Comparison of ENCODE assay signal across 8 mouse cellular contexts in the genomic region with DNA sequence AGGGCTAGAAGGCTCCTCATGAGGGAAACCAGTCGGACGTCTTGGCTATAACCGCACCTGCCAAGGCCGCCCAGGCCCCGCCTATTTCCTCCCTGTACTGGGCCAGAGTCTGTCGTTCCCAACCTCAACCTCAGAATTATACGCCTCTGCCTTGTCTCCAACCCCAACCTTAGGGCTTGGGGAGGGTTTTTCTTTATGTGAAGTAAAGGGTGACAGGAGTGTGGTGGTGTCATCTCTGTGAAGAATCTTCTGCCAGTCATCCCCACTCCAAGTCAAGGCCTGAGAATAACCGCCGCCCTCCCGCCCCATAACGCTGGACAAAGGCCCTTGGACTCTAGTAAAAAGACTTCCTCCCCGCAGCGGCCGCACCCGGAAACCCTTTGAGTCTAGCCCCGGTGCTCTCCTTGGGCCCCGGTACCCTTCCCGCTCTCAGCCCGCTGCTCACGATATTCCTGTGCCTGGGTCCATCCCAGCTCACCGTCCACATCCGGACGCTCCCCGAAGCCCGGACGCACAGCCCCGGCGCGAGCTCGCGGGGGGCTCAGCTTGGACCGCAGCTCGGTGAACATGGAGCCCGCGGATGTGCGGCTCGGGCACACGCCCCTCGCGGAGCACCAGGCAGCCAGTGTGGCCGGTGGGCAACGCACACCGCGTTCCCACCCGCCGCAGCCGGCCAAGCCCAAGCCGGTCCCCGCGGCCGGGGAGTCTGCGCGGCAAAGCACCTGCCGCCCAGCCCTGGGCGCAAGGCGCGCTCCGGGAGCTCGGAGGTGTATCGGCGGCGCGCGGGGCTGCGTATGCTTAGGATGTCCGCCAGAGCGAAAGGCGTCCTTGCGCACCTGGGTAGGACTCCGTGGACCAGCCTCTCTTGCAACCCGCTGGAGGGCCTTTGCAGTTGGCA. TPM values are rescaled to one million over a fixed set of nuclear protein-coding genes. Genes with fewer than 3 reads are reported as not detected.
DNase-seq lines count a peak whose midpoint lies in the region; ATAC-seq and TF ChIP-seq lines count a peak whose summit lies in the region.

A gene (minus strand): TSS at position 759 of the 898 bp plus-strand sequence.

- H3K9me3 ChIP-seq in forebrain, embryonic 12.5 days = no peaks in the 10 kb centered on the region
- H3K9me3 ChIP-seq in hindbrain, postnatal 0 days (ENCODE audit: low read length) = no peaks in the 10 kb centered on the region

- peak within 1 kb of the TSS; percentile 82 for H3K4me2 ChIP-seq in forebrain, embryonic 12.5 days
- peak within 1 kb of the TSS; percentile 62 for H3K4me2 ChIP-seq in hindbrain, postnatal 0 days (ENCODE audit: low read depth, low read length)

- H3K4me3 ChIP-seq in bone marrow macrophage, adult 2 months (ENCODE audit: insufficient read depth, low read length) = peak within 1 kb of the TSS; percentile 63
- peak within 1 kb of the TSS; percentile 76 for H3K4me3 ChIP-seq in forebrain, embryonic 12.5 days (replicated peaks)
- peak within 1 kb of the TSS; percentile 46 for H3K4me3 ChIP-seq in hindbrain, postnatal 0 days (ENCODE audit: low read length)

- DNase-seq in MN1 (ENCODE audit: low spot score) = peak; percentile 84
- peak; percentile 81 for DNase-seq in hindbrain, postnatal 0 days (ENCODE audit: low spot score)
- DNase-seq in left cerebral cortex, adult 8-10 months (ENCODE audit: low spot score in 2 of 2) = peak in 1 of 2 experiments; percentile 66
- peak; percentile 73 to 80 for DNase-seq in lung, postnatal 4 days
- DNase-seq in right cerebral cortex, adult 2 months (ENCODE audit: low spot score in 2 of 2) = peak; percentile 66 to 76

- H3K4me1 ChIP-seq in bone marrow macrophage, adult 2 months (ENCODE audit: control insufficient read depth, insufficient read depth, low read length) = peaks cover 18% of the 10 kb centered on the region
- H3K4me1 ChIP-seq in forebrain, embryonic 12.5 days = peaks cover 47% of the 10 kb centered on the region
- H3K4me1 ChIP-seq in hindbrain, postnatal 0 days (ENCODE audit: insufficient read depth, low read length) = peaks cover 19% of the 10 kb centered on the region

- H3K36me3 ChIP-seq in forebrain, embryonic 12.5 days (replicated peaks) = peaks cover 16% of the 10 kb centered on the region; the same call in 1 of the 2 replicates
- 0 out of 2 replicates have a peak, but pooled peaks cover 7% of the 10 kb centered on the region for H3K36me3 ChIP-seq in hindbrain, postnatal 0 days (ENCODE audit: insufficient read depth, low read length)

- peak; percentile 34 for ATAC-seq in forebrain, embryonic 12.5 days (ENCODE audit: low FRiP score)
- ATAC-seq in hindbrain, postnatal 0 days = peak; percentile 41
- ATAC-seq in erythroid progenitor cell, adult 5-6 weeks (replicated peaks; ENCODE audit: low FRiP score, poor library complexity, severe bottlenecking) = no peak

- WGBS in forebrain, embryonic 12.5 days = under 1% methylated on average over 71 of the region's 71 CpGs
- 1% methylated on average over 71 of the region's 71 CpGs for WGBS in hindbrain, postnatal 0 days

- peak within 1 kb of the TSS; percentile 22 for H3K27ac ChIP-seq in bone marrow macrophage, adult 2 months (ENCODE audit: insufficient read depth, low read depth, low read length)
- H3K27ac ChIP-seq in forebrain, embryonic 12.5 days = peak within 1 kb of the TSS; percentile 84
- H3K27ac ChIP-seq in hindbrain, postnatal 0 days = peak within 1 kb of the TSS; percentile 87

- no peaks in the 10 kb centered on the region for H3K27me3 ChIP-seq in forebrain, embryonic 12.5 days
- no peaks in the 10 kb centered on the region for H3K27me3 ChIP-seq in hindbrain, postnatal 0 days (ENCODE audit: insufficient read depth, low read length)

- TF ChIP-seq CTCF in bone marrow macrophage, adult 2 months (IDR thresholded peaks at IDR 0.05; ENCODE audit: low read depth, low read length) = no peak
- TF ChIP-seq CTCF in hindbrain, postnatal 0 days (IDR thresholded peaks at IDR 0.05; ENCODE audit: low read depth) = no peak; the same call in 1 of the 2 replicates

- TF ChIP-seq POLR2A in bone marrow macrophage, adult 2 months (IDR thresholded peaks at IDR 0.05; ENCODE audit: borderline replicate concordance, low read depth, low read length) = no peak

- peak within 1 kb of the TSS; percentile 92 for H3K9ac ChIP-seq in forebrain, embryonic 12.5 days
- H3K9ac ChIP-seq in hindbrain, postnatal 0 days (replicated peaks; ENCODE audit: low read length) = peak within 1 kb of the TSS; percentile 76

RNA-seq across cellular contexts. Expression of the gene that starts here (rescaled TPM):
- 5.0 and 5.3 TPM in 2 replicates for polyA plus RNA-seq in bone marrow macrophage, adult 2 months (2012; ENCODE audit: insufficient read depth, insufficient read length, missing spikeins)
- 71.3 and 73.8 TPM in 2 replicates for polyA plus RNA-seq in forebrain, embryonic 12.5 days (2016; fragmentation: Nextera tagmentation; extraction: Ambion mirVana)
- 110 and 144 TPM in 2 replicates for total RNA-seq in hindbrain, postnatal 0 days (2014; rRNA removed)
- polyA plus RNA-seq in hindbrain, postnatal 0 days (2015; fragmentation: Nextera tagmentation; extraction: Ambion mirVana) = 124 and 138 TPM in 2 replicates
- total RNA-seq in left cerebral cortex, adult 8-10 months (2022) = 10 to 100 TPM; 19.6 to 22.3 (median 21.6) TPM
- total RNA-seq in erythroid progenitor cell, adult 5-6 weeks (2015; ENCODE audit: low replicate concordance) = 4.0 TPM in 1 of 2 replicates, not detected in the other
- total RNA-seq in erythroid progenitor cell, adult 5-6 weeks (2017; ENCODE audit: low replicate concordance) = 0.08 and 0.77 TPM in 2 replicates

Comparison
In these comparisons a context has a peak if more than half of its experiments do, and no peak if none do; other contexts are left out.
1. RNA of the gene that starts here (total RNA-seq): 110 to 144 TPM in hindbrain, postnatal 0 days and 19.6 to 22.3 TPM in left cerebral cortex, adult 8-10 months; 0.08 to 4.0 TPM in erythroid progenitor cell, adult 5-6 weeks; every median in the first group is over 4 times any median in the second.
2. RNA of the gene that starts here (polyA plus RNA-seq): 124 to 138 TPM in hindbrain, postnatal 0 days and 71.3 to 73.8 TPM in forebrain, embryonic 12.5 days; 5.0 to 5.3 TPM in bone marrow macrophage, adult 2 months; every median in the first group is over 10 times any median in the second.
3. H3K27ac ChIP-seq: peak in every context shown above with its lines; median percentile 87 in hindbrain, postnatal 0 days; 84 in forebrain, embryonic 12.5 days; 22 in bone marrow macrophage, adult 2 months.
4. Peak in every context shown above with its lines, with median percentiles within 50 percentile points of each other: H3K4me3 ChIP-seq.